Mouse (Mus musculus) erythroblast, embryonic 14.5 days (primary cell): ENCODE measurements around the gene Mpdu1. TPM values are rescaled to one million over a fixed set of nuclear protein-coding genes. Genes with fewer than 3 reads are reported as not detected.
A peak's percentile ranks its signal among the peaks of the same experiment; 100 is the strongest.
"Not testable (repeated sequence)": the region's sequence is repeated elsewhere in the genome, so short reads cannot be mapped to it uniquely, and the experiment has no call there.

ENCODE experiments used
- H3K27me3 ChIP-seq: 2 replicates; pipeline ENCODE4 v1.6.1; 2012; ENCODE audit warnings: inconsistent platforms; ENCODE audit not compliant: control insufficient read depth
- H3K36me3 ChIP-seq: 2 replicates; pipeline ENCODE4 v1.6.1; 2012; ENCODE audit warnings: mild to moderate bottlenecking, inconsistent platforms; ENCODE audit not compliant: control insufficient read depth
- H3K4me1 ChIP-seq: 2 replicates; pipeline ENCODE4 v1.6.1; 2012; ENCODE audit warnings: inconsistent platforms; ENCODE audit not compliant: control insufficient read depth
- H3K4me3 ChIP-seq: replicated peaks from 2 replicates; pipeline ENCODE3; 2012; ENCODE audit warnings: moderate library complexity, mild to moderate bottlenecking, inconsistent platforms
- H3K9me3 ChIP-seq: 2 replicates; pipeline ENCODE4 v1.6.1; 2012; ENCODE audit warnings: low read length, inconsistent platforms, mixed read lengths; ENCODE audit not compliant: control insufficient read depth
- GATA1 ChIP-seq: IDR thresholded peaks from 2 replicates; pipeline ENCODE4 v1.6.1; 2012; ENCODE audit warnings: low read length, inconsistent platforms, mixed read lengths
- TAL1 ChIP-seq: IDR thresholded peaks from 3 replicates; pipeline ENCODE4 v1.6.1; 2012; ENCODE audit warnings: low read length, inconsistent platforms, mixed read lengths
- polyA plus RNA-seq: library from polyadenylated mRNA; stranded (reverse); fragments of >175 nt; gene quantifications from 2 replicates; pipeline ENCODE4 v1.2.3, GENCODE M21; 2012

Mpdu1 gene
- polyA plus RNA-seq, 1 experiment: 3.9 TPM

- Histone ChIP-seq H3K4me1 (peaks cover 20% of the 10 kb centered on the region), H3K4me3 (no peak overlapping the region), H3K9me3 (no peaks in the 10 kb centered on the region), H3K36me3 (no peaks in the 10 kb centered on the region), H3K27me3 (no peaks in the 10 kb centered on the region)
- TF ChIP-seq TAL1 (no peak), GATA1 (no peak)
Measured at GRCm38 (mm10) chr11:69628286-69628685, 34.2 kb downstream of the Mpdu1 start.

GRCm38 (mm10) chr11:69624339-69624738, 38.1 kb downstream of the Mpdu1 start:
- peaks cover 39% of the 10 kb centered on the region for H3K4me1 ChIP-seq
- not testable (repeated sequence) for H3K27me3 ChIP-seq, H3K9me3 ChIP-seq, H3K4me3 ChIP-seq, H3K36me3 ChIP-seq

GRCm38 (mm10) chr11:69623006-69623405, 39.4 kb downstream of the Mpdu1 start:
- no peaks in the 10 kb centered on the region for H3K36me3 ChIP-seq
- peaks cover 33% of the 10 kb centered on the region for H3K4me1 ChIP-seq
- H3K27me3 ChIP-seq: no peaks in the 10 kb centered on the region
- no peaks in the 10 kb centered on the region for H3K9me3 ChIP-seq
- TF ChIP-seq GATA1 (no peak), TAL1 (no peak)
- H3K4me3 ChIP-seq: no peak overlapping the region

GRCm38 (mm10) chr11:69622406-69622805, 40.0 kb downstream of the Mpdu1 start:
- Histone ChIP-seq H3K27me3 (no peaks in the 10 kb centered on the region), H3K4me1 (peaks cover 39% of the 10 kb centered on the region), H3K9me3 (no peaks in the 10 kb centered on the region), H3K4me3 (peak overlapping the region; percentile 63), H3K36me3 (no peaks in the 10 kb centered on the region)
- TF ChIP-seq TAL1: no peak
- TF ChIP-seq GATA1: no peak

- H3K4me1 ChIP-seq: peaks cover 45% of the 10 kb centered on the region
- peak within 1 kb of the TSS; percentile 63 for H3K4me3 ChIP-seq
- H3K9me3 ChIP-seq: no peaks in the 10 kb centered on the region
- H3K27me3 ChIP-seq: peaks cover 4% of the 10 kb centered on the region
- TF ChIP-seq TAL1: no peak
- TF ChIP-seq GATA1: no peak
- no peaks in the 10 kb centered on the region for H3K36me3 ChIP-seq
Measured at GRCm38 (mm10) chr11:69621571-69622268, 40.7 kb downstream of the Mpdu1 start, which contains the start of gene Sat2. TSS of gene Sat2 (plus strand) at chr11:69622024.

- Histone ChIP-seq H3K36me3 (no peaks in the 10 kb centered on the region), H3K4me3 (no peak overlapping the region), H3K27me3 (peaks cover 6% of the 10 kb centered on the region), H3K9me3 (no peaks in the 10 kb centered on the region), H3K4me1 (peaks cover 48% of the 10 kb centered on the region)
- no peak for TF ChIP-seq GATA1
- no peak for TF ChIP-seq TAL1
Measured at GRCm38 (mm10) chr11:69620394-69621081, 41.9 kb downstream of the Mpdu1 start.

- H3K36me3 ChIP-seq: no peaks in the 10 kb centered on the region
- H3K9me3 ChIP-seq: no peaks in the 10 kb centered on the region
- peaks cover 62% of the 10 kb centered on the region for H3K4me1 ChIP-seq
- no peak within 1 kb of the TSS for H3K4me3 ChIP-seq
- TF ChIP-seq TAL1: no peak
- no peak for TF ChIP-seq GATA1
- H3K27me3 ChIP-seq: peaks cover 6% of the 10 kb centered on the region
Measured at GRCm38 (mm10) chr11:69617805-69618204, 44.6 kb downstream of the Mpdu1 start, which contains the start of gene Shbg. TSS of gene Shbg (minus strand) at chr11:69617905.

- Histone ChIP-seq H3K4me3 (no peak overlapping the region), H3K9me3 (no peaks in the 10 kb centered on the region), H3K27me3 (peaks cover 6% of the 10 kb centered on the region), H3K4me1 (peaks cover 58% of the 10 kb centered on the region), H3K36me3 (no peaks in the 10 kb centered on the region)
- TF ChIP-seq GATA1 (no peak), TAL1 (no peak)
Measured at GRCm38 (mm10) chr11:69616781-69617180, 45.7 kb downstream of the Mpdu1 start.

GRCm38 (mm10) chr11:69614257-69614588, 48.2 kb downstream of the Mpdu1 start:
- H3K4me3 ChIP-seq: peak overlapping the region; percentile 43
- peaks cover 58% of the 10 kb centered on the region for H3K4me1 ChIP-seq
- H3K27me3 ChIP-seq: not testable (repeated sequence)

More at GRCm38 (mm10) chr11:69614257-69614588, 48.2 kb downstream of the Mpdu1 start:
- H3K36me3 ChIP-seq, H3K9me3 ChIP-seq: not testable (repeated sequence)
